Mouse (Mus musculus) leukemia stem cell, adult 10-12 weeks (primary cell): ENCODE results near the gene Phactr3. TPM values are rescaled to one million over a fixed set of nuclear protein-coding genes. Genes with fewer than 3 reads are reported as not detected.

Source experiments
- polyA plus RNA-seq: library from polyadenylated mRNA; stranded (reverse); fragments of >175 nt; gene quantifications from 2 replicates; pipeline ENCODE4 v1.2.3, GENCODE M21; 2012; ENCODE audit warnings: low replicate concordance

Gene Phactr3
- polyA plus RNA-seq = 0.11 and 1.7 TPM in 2 replicates

GRCm38 (mm10) chr2:178118801-178119560, at the start of gene Phactr3:
Phactr3 (plus strand) TSS chr2:178118975.

GRCm38 (mm10) chr2:178078166-178078717, 40.5 kb upstream of the Phactr3 start, which contains the start of gene Zfp931:
Zfp931 (minus strand) TSS chr2:178078476.

Other genes starting within 250 kb of the Phactr3 start
- not detected in 2 replicates for gene Gm14327, start 221.9 kb upstream of the Phactr3 start, polyA plus RNA-seq
- gene Zfp972, start 193.4 kb upstream of the Phactr3 start, polyA plus RNA-seq = not detected in 2 replicates
- gene Gm14326, start 161.7 kb upstream of the Phactr3 start, polyA plus RNA-seq = 0.25 and 0.88 TPM in 2 replicates
- 1.1 and 1.2 TPM in 2 replicates for gene Zfp971, start 95.7 kb upstream of the Phactr3 start, polyA plus RNA-seq
- 0.68 TPM in 1 of 2 replicates, not detected in the other for gene Zfp931, start 40.5 kb upstream of the Phactr3 start, polyA plus RNA-seq